Mouse (Mus musculus) thymus, postnatal 0 days (tissue): ENCODE results near the gene Glrx. TPM values are rescaled to one million over a fixed set of nuclear protein-coding genes. Genes with fewer than 3 reads are reported as not detected.

Experiments used
- DNase-seq: peaks from one replicate; pipeline ENCODE4 v3.0.0-alpha.2; 2015; ENCODE audit warnings: low spot score
- polyA plus RNA-seq: library from polyadenylated mRNA; unstranded; fragments of >200 nt; fragmentation: Nextera tagmentation; extraction: Ambion mirVana; gene quantifications from 2 replicates; pipeline ENCODE4 v1.2.1, GENCODE M21; 2015

The Glrx gene
- polyA plus RNA-seq, 1 experiment from 2014 or later, result 42.9 TPM

GRCm38 (mm10) chr13:75883792-75884191 lies 44.1 kb downstream of the Glrx start:
- no peak for DNase-seq

GRCm38 (mm10) chr13:75891868-75892267 lies 52.2 kb downstream of the Glrx start:
- DNase-seq, result no peak

- DNase-seq, result no peak
Observed at GRCm38 (mm10) chr13:75892291-75892690, 52.6 kb downstream of the Glrx start.

GRCm38 (mm10) chr13:75892876-75893275 lies 53.2 kb downstream of the Glrx start:
- no peak for DNase-seq

Other genes with a start within 250 kb of the Glrx start
- gene Ell2, start 133.1 kb upstream of the Glrx start, polyA plus RNA-seq, result 4.8 and 5.3 TPM in 2 replicates
- 3.2 and 4.9 TPM in 2 replicates for gene Rhobtb3, start 104.1 kb downstream of the Glrx start, polyA plus RNA-seq
- gene Spata9, start 127.3 kb downstream of the Glrx start, polyA plus RNA-seq, result 0.36 and 0.52 TPM in 2 replicates
- 28.1 and 30.0 TPM in 2 replicates for gene Rfesd, start 178.9 kb downstream of the Glrx start, polyA plus RNA-seq
- gene Gpr150, start 217.1 kb downstream of the Glrx start, polyA plus RNA-seq, result 0.26 and 0.36 TPM in 2 replicates